Mouse (Mus musculus) left cerebral cortex, postnatal 14 days (tissue): ENCODE data around the gene Cldn7. TPM values are rescaled to one million over a fixed set of nuclear protein-coding genes. Genes with fewer than 3 reads are reported as not detected.
A peak's percentile ranks its signal among the peaks of the same experiment; 100 is the strongest.

Source experiments
- DNase-seq, 2 experiments: peaks; one replicate each; pipeline ENCODE4 v3.0.0; 2021 to 2022; ENCODE audit warnings: low spot score in 2 of 2, mixed read lengths in 1 of 2
- intact Hi-C: fragments of 180-260 bp; cut with DNase I; formaldehyde crosslinking; loops from one replicate; pipeline ENCODE4 v1.15.1; 2025
- total RNA-seq, 2 experiments: library from RNA; stranded (reverse); gene quantifications; 2 replicates each; pipeline ENCODE4 v1.2.3; 2021

Gene Cldn7
- total RNA-seq, 2 experiments from 2014 or later, result not detected

DNA sequence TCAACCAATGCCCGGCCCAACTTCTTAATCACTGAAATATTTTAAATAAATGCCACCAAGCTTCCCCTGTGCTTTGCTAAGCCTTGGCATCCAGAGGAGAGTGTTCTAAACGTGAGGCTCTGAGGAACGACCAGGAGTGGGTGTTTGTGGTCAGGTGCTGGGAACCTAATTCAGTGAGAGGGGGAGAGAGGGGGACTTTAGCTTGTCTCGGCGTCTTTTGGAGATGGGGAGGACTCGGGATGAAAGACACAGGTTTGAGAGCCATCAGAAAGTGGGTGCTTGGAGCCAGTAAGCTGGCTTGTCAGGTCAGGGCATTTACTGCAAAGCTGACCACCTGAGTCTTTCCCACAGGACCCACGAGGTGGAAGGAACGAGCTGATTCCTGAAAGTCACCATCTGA lies 32.8 kb upstream of the Cldn7 start:
- DNase-seq, result no peak
- intact Hi-C loops, result loop anchor here (5.0 kb wide), 1 partner anchor 281 kb away; the partner anchor contains the start of gene Slc16a11

DNA sequence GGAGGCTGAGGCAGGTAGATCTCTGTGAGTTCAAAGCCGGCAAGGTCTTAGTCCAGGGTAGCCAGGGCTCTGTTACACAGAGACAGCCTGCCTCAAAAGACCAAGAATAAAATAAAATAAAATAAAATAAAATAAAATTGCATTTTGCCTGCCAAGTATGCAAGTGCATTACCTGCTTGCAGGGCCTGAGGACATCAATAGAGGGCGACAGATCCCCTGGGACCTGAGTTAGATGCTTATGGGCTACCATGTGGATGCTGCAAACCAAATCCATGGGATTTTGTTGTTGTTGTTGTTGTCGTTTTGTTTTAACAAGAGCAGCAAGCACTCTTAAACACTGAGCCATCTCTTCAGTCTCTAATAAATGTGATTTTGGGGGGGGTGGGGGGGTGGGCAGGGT lies 32.3 kb upstream of the Cldn7 start:
- DNase-seq, result no peak
- intact Hi-C loops, result loop anchor here (5.0 kb wide), 1 partner anchor 280 kb away; the partner anchor contains the start of gene Slc16a11

DNA sequence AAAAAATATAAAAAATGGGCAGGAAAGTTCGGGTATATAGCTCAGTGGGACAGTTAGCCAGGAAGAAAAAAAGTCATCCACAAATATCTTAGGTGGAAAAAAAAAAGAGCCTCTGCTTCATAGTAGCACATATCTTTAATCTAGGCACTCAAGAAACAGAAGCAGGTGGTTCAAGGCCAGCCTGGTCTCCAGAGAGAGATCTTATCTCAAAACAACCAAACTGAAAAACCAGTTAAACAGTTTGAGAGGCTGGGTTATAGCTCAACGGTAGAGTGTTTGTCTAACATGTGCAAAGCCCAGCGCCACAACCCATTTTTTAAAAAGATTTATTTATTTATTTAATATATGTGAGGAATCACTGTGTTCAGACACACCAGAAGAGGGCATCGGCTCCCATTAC lies 31.5 kb upstream of the Cldn7 start:
- DNase-seq, result no peak

DNA sequence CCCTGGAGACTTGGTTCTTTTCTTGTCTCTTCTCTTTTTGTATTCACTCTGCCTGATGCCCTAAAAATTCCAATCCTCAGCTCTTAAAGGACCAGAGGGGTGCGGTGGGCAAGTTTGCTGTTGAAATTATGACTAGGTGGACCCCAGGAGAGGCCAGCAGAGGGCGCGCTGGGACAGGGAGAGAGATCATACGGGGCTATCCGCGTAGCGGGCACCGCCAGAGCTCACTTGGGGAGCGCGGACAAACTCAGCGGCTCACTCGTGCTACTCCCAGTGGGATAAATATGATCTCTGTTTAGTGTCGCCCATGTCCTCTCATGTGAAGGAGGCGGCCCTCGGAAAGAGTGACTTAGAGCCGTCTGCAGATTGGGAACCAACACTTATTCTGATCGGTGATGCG lies 30.4 kb upstream of the Cldn7 start:
- intact Hi-C loops, result loop anchor here (2.0 to 5.0 kb wide), 2 partner anchors 15 to 278 kb away; partner anchors contain the start of genes Slc16a11 and Slc2a4

More for the DNA sequence above, 31.5 kb upstream of the Cldn7 start:
- intact Hi-C loops, result loop anchor here (5.0 kb wide), 1 partner anchor 279 kb away; the partner anchor contains the start of gene Slc16a11

DNA sequence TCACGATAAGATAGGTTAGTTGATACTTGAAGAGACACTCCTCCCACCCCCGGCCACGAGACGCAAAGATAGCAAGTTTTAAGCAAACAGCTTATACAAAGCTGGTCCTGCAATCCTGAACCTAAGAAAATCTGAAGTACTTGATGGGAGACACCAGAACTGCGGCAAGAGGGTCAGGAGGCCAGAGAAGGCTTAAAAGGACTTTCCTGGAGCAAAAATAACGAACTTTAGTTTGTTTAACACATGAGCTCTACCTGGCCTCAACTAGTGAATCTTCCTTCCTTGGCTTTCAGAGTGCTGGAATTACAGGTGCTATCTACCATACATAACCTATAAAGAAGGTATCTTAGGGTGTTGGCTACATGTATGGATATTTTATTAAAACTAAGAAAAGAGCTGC lies 29.9 kb upstream of the Cldn7 start:
- intact Hi-C loops, result loop anchor here (2.0 to 5.0 kb wide), 2 partner anchors 14 to 278 kb away; partner anchors contain the start of genes Slc16a11 and Slc2a4
- DNase-seq, result no peak

More for the DNA sequence above, 30.4 kb upstream of the Cldn7 start:
- DNase-seq, result peak; percentile 88 to 91

DNA sequence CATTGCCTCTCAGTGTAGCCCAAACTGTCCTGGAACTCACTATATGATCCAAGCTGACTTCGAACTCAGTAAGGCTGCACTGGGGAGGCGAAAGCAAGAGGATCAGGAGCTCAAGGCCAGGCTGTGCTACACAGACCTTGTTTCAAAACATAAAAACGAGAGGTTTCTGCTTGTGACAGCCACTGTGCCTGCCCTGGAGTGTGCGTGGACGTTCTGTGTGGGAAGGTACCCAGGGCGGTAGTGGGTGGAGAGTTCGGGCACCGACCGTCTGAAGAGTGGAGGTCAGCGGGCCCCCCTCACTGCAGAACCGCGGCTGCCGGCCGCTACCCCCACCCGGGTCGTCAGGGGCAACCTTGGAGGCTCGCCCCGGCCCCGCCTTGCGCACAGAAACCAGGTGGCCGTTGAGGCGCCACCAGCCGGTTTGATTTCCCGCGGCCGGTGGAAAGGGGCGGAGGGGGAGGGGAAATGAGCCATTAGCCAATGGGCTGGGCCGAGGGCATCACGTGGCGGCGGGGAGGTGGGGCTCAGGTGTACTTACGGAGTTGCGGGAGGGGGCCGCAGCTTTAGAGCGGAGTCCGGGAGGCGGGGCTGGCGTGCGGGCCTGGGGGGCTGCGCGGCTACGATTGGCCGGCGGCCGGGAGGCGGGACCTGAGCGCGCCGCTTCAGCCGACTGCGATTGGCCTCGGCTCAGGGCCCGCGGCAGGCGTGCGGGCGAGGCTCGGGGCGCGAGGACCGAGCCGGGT lies 29.3 kb upstream of the Cldn7 start, which contains the start of gene Ybx2:
Gene Ybx2, plus strand, starts transcription at position 660 of the 743 bp plus-strand sequence.
- intact Hi-C loops, result loop anchor here (2.0 kb wide), 1 partner anchor 13 kb away; the partner anchor contains the start of gene Slc2a4
- peak; percentile 86 to 89 for DNase-seq

DNA sequence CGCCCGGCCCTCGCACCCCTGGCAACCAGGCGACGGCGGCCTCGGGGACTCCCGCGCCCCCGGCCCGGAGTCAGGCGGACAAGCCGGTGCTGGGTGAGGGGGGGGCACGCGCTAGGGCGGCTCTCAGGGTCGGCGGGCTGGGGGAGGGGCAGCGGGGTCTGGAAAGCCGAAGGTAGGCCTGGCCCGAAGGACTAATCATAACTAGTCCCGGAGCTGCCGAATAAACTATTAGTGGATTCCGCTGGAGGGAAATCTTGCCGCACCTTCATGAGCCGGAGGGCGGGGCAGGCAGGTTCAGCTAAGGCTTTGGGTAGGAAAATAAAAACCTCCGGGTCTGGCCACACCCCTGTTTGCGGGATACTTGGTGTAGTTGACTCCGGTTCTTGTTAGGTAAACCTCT lies 28.4 kb upstream of the Cldn7 start:
- DNase-seq, result no peak
- intact Hi-C loops, result no loop called here

DNA sequence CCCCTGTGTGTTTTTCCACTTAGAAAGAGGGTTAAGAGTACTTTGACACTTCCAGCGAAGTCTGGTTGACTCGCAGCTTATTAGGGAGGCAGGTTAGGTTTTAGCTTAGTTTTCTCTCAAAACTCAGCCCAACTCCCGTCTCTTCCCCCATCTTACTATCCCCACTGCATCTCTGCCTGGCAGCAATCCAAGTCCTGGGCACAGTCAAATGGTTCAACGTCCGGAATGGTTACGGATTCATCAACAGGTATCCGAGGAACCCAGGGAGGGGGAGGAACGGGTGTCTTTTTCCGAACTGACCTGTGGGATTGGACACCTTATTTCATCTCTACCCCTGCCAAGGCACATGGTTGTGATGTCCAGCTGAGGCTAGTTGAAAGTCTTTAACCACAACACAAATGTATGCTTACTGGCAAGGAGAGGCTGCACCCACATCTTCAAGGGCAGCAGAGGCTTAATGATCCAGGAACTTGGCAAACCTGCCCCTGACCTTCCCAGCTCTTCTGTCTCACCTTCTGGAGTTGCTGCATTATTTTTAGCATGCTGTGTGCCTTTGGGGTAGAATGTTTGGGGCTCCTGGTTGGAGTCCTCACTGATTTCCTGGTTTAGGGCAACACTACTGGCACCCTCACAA lies 27.7 kb upstream of the Cldn7 start:
- DNase-seq, result no peak
- intact Hi-C loops, result no loop called here

DNA sequence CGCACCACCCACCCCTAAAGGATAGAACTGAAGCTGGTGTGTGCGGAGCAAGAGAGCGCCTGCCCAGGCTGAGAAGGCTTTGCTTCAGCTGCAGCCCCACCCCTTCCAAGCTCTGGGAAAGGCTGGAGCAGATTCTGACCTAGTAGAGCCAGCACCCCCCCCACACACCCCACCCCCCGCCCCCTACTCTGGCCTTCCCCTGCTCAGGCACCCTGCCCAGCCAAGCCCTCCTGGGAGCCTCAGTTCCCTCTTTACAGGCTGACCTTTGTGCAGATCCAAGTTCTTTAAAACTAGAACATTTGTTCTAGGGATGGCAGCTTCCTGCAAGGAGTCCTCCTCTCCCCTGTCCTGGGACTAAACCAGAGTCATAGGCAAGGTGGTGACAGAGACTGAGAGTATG lies 27.2 kb upstream of the Cldn7 start:
- intact Hi-C loops, result no loop called here
- DNase-seq, result no peak

DNA sequence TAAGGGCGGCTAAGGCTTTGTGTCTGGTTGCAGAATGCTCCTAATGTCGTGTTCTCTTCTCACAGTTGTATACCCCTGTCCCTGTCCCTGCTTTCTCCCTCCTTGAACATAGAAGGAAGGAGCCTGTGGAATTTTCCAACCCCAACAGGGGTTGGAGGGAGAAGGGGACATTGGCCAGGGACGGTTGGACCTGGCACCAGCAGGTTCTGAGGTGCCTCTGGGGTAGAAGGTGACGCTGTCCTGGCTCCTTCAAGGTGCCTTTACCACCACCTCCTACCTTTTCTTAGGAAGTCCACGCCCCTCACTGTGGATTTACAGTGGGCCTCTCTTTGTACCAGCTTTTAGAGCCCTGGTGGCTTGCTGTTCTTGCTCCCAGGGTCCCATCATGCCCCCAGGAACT lies 26.7 kb upstream of the Cldn7 start:
- DNase-seq, result no peak
- intact Hi-C loops, result no loop called here

DNA sequence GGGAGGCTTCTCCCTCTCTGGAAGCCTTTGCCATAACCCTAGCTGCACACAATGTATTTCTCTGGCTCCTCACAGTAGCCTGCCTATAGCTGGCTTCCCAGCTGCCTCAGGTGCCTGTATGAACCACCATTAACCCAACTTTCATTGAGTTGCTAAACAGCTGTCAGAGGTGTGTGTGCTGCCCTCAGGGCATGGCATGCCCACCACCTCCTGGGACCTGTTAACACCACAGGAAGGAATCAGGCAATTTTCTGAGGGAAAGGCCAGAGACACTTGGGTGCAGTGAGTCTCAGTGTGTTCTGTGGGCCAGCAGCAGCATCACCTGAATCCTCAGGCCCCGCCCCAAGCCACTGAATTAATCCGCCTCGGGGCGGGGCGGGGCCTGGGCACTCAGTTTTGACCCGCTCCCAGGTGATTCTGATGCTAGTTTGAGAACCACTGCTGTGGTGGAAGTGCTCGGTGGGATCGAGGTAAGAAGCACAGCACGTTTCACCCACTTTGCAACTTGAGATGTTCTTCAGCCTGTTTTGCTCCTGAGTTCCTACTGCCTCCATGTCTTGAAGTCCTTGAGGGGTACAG lies 26.1 kb upstream of the Cldn7 start:
- intact Hi-C loops, result no loop called here

DNA sequence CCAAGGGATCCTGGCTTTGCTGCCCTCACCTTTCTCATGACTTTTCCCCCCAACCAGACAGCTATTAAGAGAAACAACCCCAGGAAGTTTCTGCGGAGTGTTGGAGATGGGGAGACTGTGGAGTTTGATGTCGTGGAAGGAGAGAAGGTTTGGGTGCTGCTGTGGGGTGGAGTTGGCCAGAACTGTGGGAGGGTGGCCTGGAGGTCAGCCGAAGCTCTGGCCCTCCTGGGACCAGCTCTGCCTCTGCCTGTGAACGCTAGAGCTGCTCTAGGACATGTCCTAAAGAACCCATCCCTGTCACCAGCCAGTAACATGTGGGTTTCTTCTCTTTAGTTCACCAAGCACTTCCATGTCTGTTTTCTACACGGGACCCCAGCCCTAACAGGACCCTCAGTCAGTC lies 25.4 kb upstream of the Cldn7 start:
- DNase-seq, result no peak
- intact Hi-C loops, result no loop called here

More for the DNA sequence above, 26.1 kb upstream of the Cldn7 start:
- DNase-seq, result no peak

DNA sequence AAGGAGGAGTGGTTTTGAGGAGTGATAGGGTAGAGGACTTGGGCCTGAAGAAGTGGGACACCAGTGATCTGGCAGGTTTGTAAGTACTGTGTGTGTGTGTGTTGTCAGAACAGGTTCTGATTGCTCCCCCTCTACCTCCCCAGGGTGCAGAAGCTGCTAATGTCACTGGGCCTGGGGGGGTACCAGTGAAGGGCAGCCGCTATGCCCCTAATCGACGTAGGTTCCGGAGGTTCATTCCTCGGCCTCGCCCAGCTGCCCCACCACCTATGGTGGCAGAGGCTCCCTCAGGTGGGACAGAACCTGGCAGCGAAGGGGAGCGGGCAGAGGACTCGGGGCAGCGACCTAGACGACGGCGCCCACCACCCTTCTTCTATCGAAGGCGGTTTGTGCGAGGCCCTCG lies 24.8 kb upstream of the Cldn7 start:
- DNase-seq, result no peak
- intact Hi-C loops, result no loop called here

DNA sequence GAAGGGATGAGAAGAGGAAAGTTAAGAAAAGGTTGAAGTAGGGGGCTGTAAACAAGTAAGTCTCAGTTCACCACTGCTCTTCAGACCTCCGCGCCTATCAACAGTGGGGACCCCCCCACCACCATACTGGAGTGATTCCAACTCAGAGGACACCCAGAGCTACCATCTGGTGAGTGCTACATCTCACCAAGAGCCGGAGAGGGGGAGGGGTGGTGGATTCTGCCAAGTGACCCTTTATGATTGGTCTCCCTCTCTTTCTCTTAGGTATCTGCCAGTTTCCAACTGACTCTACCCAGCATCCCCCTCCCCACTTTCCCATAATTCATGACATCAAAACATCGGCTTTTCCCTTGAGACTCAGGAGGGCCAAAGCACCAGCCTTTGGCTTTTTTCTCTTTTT lies 23.6 kb upstream of the Cldn7 start:
- intact Hi-C loops, result no loop called here
- DNase-seq, result no peak

DNA sequence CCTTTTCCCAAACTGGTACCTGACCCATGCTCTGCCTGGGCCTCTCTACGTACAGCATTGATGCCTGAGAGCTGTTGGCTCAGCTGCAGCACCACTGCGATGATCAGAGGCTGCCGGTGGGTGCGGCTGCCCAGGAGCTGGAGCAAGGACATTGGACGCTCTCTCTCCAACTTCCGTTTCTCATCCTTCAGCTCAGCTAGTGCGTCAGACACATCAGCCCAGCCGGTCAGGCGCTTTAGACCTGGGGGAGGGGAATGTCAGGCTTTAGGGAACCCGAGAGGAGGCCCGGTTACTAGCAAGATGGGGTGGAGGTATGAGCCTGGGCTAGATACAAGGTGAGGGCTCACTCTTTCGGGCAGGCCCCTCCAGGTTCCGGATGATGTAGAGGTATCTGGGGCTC lies 19.4 kb upstream of the Cldn7 start:
- intact Hi-C loops, result no loop called here

DNA sequence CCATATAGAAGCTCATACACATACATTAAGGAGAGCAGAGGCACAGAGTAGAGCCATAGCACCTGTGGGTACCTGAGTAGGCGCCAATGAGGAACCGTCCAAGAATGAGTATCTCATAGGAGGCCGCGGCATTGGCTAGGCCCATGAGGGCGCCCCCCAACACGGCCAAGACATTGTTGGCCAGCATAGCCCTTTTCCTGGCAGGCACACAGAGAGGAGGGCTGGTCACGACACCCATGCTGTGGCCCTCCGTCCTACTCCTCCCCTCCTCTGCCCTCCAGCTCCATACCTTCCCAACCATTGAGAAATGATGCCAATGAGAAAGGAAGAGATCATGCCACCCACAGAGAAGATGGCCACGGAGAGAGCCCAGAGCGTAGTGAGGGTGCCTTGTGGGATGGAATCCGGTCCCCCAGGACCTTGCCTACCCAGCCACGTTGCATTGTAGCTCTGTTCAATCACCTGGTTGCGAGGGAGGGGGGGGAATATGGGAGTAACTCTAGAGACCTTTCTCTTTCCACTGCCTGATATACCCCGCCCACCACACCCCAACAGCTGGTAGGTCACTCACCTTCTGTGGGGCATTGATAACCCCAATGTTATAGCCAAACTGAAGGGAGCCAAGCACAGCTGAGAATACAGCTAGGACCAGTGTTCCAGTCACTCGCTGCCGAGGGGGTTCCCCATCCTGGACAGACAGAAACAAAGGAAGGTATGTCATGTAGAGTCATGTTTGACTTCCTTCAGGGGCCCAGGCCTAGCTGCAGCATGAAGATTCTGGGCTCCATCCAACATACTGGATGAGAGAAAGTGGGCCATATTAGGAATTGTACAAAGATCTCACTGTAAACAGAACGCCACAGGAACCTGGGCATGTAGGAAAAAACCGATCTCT lies 18.3 kb upstream of the Cldn7 start:
- intact Hi-C loops, result no loop called here
- no peak for DNase-seq

More for the DNA sequence above, 19.4 kb upstream of the Cldn7 start:
- DNase-seq, result no peak

DNA sequence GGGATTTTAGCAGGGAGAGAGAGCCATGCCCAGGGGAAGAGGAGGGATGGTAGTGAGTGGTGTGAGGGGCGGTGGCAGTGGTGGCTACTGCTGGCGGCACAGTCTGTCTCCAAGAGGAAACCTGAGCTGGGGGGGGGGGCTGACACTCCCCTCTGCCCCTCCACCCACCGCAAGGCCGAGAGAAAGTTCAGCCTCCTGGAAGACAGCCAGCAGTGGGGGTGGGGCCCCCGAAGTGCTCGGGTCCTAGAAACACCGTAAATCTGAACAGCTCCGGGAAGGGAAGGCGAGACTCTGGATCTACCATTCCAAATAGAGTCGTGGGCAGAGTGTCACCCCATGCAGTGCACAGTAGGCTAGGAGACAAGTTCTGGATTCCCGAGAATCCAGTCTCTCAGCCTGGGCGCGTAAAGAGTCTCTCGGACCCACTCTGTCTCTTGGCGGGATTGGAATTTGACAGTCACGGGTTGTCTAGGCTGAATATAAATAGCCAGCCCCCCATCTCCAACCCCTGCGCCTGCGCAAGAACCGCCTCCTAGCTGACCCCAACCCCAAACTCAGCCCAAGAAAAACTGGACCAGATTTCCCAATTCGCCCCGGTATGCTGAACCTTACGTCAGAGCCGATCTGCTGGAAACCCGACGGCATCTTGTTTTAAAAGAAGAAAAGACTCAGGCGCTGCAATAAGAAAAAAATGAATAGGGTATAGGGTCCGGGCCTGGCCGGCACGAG lies 17.1 kb upstream of the Cldn7 start:
- intact Hi-C loops, result loop anchor here (2.0 kb wide), 1 partner anchor 13 kb away; the partner anchor contains the start of gene Ybx2
- DNase-seq, result no peak

DNA sequence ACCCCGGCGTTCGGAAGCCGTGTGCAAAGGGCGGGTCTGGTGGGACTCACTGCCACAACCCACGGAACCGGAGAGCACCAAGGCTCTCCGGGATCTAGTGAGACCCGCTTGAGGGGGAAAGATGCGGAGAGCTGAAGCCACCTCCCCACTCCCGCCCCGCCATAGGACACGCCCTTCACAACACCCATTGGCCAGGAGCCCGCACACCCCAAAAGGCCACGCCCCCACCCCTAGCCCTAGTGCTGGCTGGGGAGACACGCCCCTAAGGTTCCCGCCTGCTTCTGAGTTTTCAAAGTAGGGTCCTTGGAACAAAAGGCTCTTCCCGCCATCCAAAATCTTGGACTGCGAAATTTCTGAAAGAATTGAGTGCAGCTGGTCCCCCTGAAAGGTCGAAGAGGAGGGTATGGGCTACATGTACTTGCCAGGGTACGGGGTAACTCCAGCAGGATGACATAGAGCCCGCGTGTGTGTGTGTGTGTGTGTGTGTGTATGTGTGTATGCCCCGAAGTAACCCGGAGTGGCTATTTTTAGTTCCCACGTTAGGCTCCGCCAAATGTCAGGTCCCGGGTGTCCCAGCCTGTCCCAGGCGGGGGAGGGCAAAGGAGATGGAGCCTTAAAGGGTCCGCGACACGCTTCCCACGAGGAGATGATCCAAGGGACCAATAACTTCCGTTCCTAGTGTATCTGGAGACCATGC lies 16.4 kb upstream of the Cldn7 start, which contains the start of gene Slc2a4:
Gene Slc2a4, minus strand, starts transcription at position 123 of the 697 bp plus-strand sequence.
- intact Hi-C loops, result loop anchor here (2.0 kb wide), 1 partner anchor 13 kb away; the partner anchor contains the start of gene Ybx2
- peak; percentile 70 to 73 for DNase-seq
